Mouse (Mus musculus): Measurements from ENCODE around the gene Mfap5. TPM values are rescaled to one million over a fixed set of nuclear protein-coding genes. Genes with fewer than 3 reads are reported as not detected.
A peak's percentile ranks its signal among the peaks of the same experiment; 100 is the strongest.
"Not testable (repeated sequence)": the region's sequence is repeated elsewhere in the genome, so short reads cannot be mapped to it uniquely, and the experiment has no call there.

Mfap5 gene
- polyA plus RNA-seq, 1 experiment from 2014 or later: 276 TPM

DNA sequence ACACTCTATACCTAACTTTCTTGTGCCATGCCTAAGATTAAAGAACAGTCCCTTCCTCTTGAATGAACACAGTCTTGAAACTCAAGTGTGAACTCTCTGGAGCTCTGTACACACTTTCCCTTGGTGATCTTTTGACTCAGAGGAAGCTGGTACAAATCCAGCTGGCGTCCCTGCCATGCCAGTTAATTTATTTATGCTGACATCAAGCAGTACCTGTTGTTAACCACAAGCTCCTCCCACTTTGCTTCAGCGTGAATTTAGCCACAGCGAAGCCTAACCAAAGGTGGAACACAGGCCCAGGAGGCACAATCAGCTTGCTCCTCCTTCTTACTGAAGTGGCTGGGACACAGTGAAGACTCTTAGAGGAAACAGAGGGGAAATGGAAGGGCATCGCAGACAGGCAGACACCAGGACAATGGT lies 27.2 kb downstream of the Mfap5 start:
- H3K27ac ChIP-seq (replicated peaks): no peak overlapping the region
- H3K4me3 ChIP-seq (ENCODE audit: low read depth, low read length): no peak overlapping the region
- no peaks in the 10 kb centered on the region for H3K36me3 ChIP-seq (ENCODE audit: control insufficient read depth, insufficient read depth, low read length)
- no peak overlapping the region for H3K9ac ChIP-seq (ENCODE audit: low read length)
- no peaks in the 10 kb centered on the region for H3K4me1 ChIP-seq (replicated peaks; ENCODE audit: control insufficient read depth, insufficient read depth)
- H3K4me2 ChIP-seq (replicated peaks; ENCODE audit: low read depth): no peak overlapping the region; the same call in 1 of the 2 replicates
- no peaks in the 10 kb centered on the region for H3K27me3 ChIP-seq (ENCODE audit: control insufficient read depth, insufficient read depth, low read length)
- 12% methylated on average over 4 of the region's 4 CpGs for WGBS
- TF ChIP-seq CTCF (IDR thresholded peaks at IDR 0.05; ENCODE audit: low read depth) (no peak), EP300 (optimal IDR thresholded peaks at IDR 0.05) (no peak)
- DNase-seq (ENCODE audit: low spot score) (peak; percentile 19), ATAC-seq (ENCODE audit: low FRiP score, low TSS enrichment) (0 out of 2 replicates have a peak, but pooled peaks have one; percentile 29)
- H3K9me3 ChIP-seq (ENCODE audit: control insufficient read depth, low read length): no peaks in the 10 kb centered on the region

DNA sequence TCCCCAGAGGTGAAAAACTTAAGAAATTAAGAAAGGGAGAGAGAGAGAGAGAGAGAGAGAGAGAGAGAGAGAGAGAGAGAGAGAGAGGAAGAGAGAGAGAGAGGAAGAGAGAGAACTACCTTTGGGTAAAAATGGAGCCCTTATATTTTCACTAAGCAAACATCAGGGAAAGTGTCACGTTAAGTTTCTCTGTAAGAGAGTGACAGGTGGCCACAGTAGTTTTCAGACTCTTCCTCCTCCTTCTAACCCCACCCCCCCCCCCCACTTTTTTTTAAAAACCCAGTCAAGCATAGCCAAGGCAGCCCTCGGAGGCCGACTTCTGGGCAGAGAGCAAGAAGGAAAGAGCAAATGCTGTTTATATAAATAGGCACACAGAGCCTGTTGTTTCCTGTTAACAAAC lies 28.4 kb downstream of the Mfap5 start:
- no peaks in the 10 kb centered on the region for H3K4me1 ChIP-seq (replicated peaks; ENCODE audit: control insufficient read depth, insufficient read depth)
- no peak overlapping the region for H3K4me2 ChIP-seq (replicated peaks; ENCODE audit: low read depth)
- no peaks in the 10 kb centered on the region for H3K36me3 ChIP-seq (ENCODE audit: control insufficient read depth, insufficient read depth, low read length)
- TF ChIP-seq CTCF (IDR thresholded peaks at IDR 0.05; ENCODE audit: low read depth) (no peak), EP300 (optimal IDR thresholded peaks at IDR 0.05) (no peak)
- no peak overlapping the region for H3K9ac ChIP-seq (ENCODE audit: low read length)
- 42% methylated on average over 3 of the region's 3 CpGs for WGBS
- no peak for ATAC-seq (ENCODE audit: low FRiP score, low TSS enrichment)
- no peaks in the 10 kb centered on the region for H3K27me3 ChIP-seq (ENCODE audit: control insufficient read depth, insufficient read depth, low read length)
- no peak overlapping the region for H3K4me3 ChIP-seq (ENCODE audit: low read depth, low read length)
- H3K9me3 ChIP-seq (ENCODE audit: control insufficient read depth, low read length): no peaks in the 10 kb centered on the region
- DNase-seq (ENCODE audit: low spot score): no peak
- H3K27ac ChIP-seq (replicated peaks): no peak overlapping the region

DNA sequence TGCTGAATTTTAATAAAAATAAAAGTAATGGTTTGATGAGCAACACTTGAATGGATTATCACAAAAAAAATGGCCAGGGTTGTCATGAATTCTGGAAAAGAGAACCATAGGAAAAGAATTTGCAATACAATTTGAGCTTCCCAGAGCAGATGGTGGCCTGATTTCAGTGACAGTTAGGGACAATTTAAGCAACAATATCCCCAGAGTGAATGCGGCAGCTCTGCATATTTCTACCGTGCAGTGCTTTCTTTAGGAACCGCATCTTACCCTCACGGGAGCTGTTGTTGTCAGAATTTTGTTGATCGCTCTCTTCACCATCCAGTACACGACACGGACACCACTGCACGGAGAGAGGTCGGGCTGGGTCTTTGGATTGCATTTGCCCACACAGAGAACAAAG lies 33.9 kb downstream of the Mfap5 start:
- H3K4me2 ChIP-seq (replicated peaks; ENCODE audit: low read depth): no peak overlapping the region
- no peak for TF ChIP-seq CTCF (IDR thresholded peaks at IDR 0.05; ENCODE audit: low read depth)
- no peak for TF ChIP-seq EP300 (optimal IDR thresholded peaks at IDR 0.05)
- 79% methylated on average over 9 of the region's 9 CpGs for WGBS

DNA sequence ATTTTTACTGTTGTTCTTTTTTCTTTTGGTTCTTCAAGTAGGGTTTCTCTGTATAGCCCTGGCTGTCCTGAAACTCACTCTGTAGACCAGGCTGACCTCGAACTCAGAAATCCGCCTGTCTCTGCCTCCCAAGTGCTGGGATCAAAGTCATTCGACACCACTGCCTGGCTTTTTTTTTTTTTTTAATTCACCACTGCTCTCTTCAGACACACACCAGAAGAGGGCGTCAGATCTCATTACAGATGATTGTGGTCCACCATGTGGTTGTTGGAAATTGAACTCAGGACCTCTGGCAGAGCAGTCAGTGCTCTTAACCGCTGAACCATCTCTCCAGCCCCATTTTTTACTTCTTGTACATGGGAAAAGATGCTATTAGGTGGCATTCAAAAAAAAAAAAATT lies 36.8 kb downstream of the Mfap5 start:
- ATAC-seq (ENCODE audit: low FRiP score, low TSS enrichment); H3K9me3 ChIP-seq (ENCODE audit: control insufficient read depth, low read length); H3K27ac ChIP-seq (replicated peaks); H3K4me2 ChIP-seq (replicated peaks; ENCODE audit: low read depth); H3K27me3 ChIP-seq (ENCODE audit: control insufficient read depth, insufficient read depth, low read length); H3K9ac ChIP-seq (ENCODE audit: low read length); H3K36me3 ChIP-seq (ENCODE audit: control insufficient read depth, insufficient read depth, low read length); H3K4me3 ChIP-seq (ENCODE audit: low read depth, low read length); H3K4me1 ChIP-seq (replicated peaks; ENCODE audit: control insufficient read depth, insufficient read depth); DNase-seq (ENCODE audit: low spot score): not testable (repeated sequence)
- WGBS: 72% methylated on average over 5 of the region's 5 CpGs

More for the DNA sequence above, 33.9 kb downstream of the Mfap5 start:
- H3K27me3 ChIP-seq (ENCODE audit: control insufficient read depth, insufficient read depth, low read length): no peaks in the 10 kb centered on the region
- H3K4me3 ChIP-seq (ENCODE audit: low read depth, low read length): no peak overlapping the region
- H3K9me3 ChIP-seq (ENCODE audit: control insufficient read depth, low read length): no peaks in the 10 kb centered on the region
- no peak for ATAC-seq (ENCODE audit: low FRiP score, low TSS enrichment)
- H3K36me3 ChIP-seq (ENCODE audit: control insufficient read depth, insufficient read depth, low read length): no peaks in the 10 kb centered on the region
- no peak overlapping the region for H3K27ac ChIP-seq (replicated peaks)
- H3K9ac ChIP-seq (ENCODE audit: low read length): no peak overlapping the region
- DNase-seq (ENCODE audit: low spot score): no peak
- H3K4me1 ChIP-seq (replicated peaks; ENCODE audit: control insufficient read depth, insufficient read depth): no peaks in the 10 kb centered on the region

DNA sequence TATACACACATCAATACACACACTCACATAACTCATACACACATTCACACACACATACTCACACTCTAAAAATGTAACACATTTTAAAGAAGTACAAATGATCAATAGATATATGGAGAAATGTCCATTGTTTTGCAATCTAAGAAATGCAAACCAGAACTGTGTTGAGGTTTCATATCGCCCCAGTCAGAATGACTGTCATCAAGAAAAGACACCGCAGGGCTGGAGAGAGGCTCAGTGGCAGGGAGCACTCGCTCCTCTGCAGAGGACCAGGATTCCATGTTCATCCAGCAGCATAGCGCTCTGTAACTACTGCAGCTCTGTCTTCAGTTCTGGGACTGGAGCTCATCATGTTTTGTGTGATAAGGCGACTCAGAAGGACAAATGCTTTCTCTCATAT lies 37.9 kb downstream of the Mfap5 start:
- Histone ChIP-seq H3K4me1 (replicated peaks; ENCODE audit: control insufficient read depth, insufficient read depth) (no peaks in the 10 kb centered on the region), H3K36me3 (ENCODE audit: control insufficient read depth, insufficient read depth, low read length) (no peaks in the 10 kb centered on the region), H3K9ac (ENCODE audit: low read length) (no peak overlapping the region), H3K27me3 (ENCODE audit: control insufficient read depth, insufficient read depth, low read length) (no peaks in the 10 kb centered on the region), H3K4me3 (ENCODE audit: low read depth, low read length) (no peak overlapping the region), H3K9me3 (ENCODE audit: control insufficient read depth, low read length) (no peaks in the 10 kb centered on the region), H3K27ac (replicated peaks) (no peak overlapping the region), H3K4me2 (replicated peaks; ENCODE audit: low read depth) (no peak overlapping the region)
- TF ChIP-seq EP300 (optimal IDR thresholded peaks at IDR 0.05) (no peak), CTCF (IDR thresholded peaks at IDR 0.05; ENCODE audit: low read depth) (no peak)
- DNase-seq (ENCODE audit: low spot score): no peak
- WGBS: 78% methylated on average over 5 of the region's 5 CpGs
- ATAC-seq (ENCODE audit: low FRiP score, low TSS enrichment): no peak

DNA sequence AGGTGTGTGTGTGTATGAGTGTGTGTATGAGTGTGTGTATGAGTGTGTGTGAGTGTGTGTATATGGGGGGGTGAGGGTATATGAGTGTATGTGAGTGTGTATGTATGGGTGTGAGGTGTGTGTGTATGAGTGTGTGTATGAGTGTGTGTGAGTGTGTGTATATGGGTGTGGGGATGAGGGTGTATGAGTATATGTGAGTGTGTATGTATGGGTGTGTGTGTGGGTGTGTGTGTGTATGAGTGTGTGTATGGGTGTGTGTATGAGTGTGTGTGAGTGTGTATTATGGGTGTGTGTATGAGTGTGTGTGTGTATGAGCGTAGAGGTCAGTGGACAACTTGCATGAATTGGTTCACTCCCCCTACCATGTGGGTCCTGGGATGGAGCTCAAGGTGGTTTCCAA lies 39.0 kb downstream of the Mfap5 start:
- no peaks in the 10 kb centered on the region for H3K36me3 ChIP-seq (ENCODE audit: control insufficient read depth, insufficient read depth, low read length)
- H3K4me1 ChIP-seq (replicated peaks; ENCODE audit: control insufficient read depth, insufficient read depth): no peaks in the 10 kb centered on the region
- no peak for ATAC-seq (ENCODE audit: low FRiP score, low TSS enrichment)
- no peak overlapping the region for H3K4me2 ChIP-seq (replicated peaks; ENCODE audit: low read depth)
- 100% methylated on average over 1 of the region's 1 CpGs for WGBS
- H3K27me3 ChIP-seq (ENCODE audit: control insufficient read depth, insufficient read depth, low read length): no peaks in the 10 kb centered on the region
- no peak overlapping the region for H3K4me3 ChIP-seq (ENCODE audit: low read depth, low read length)
- no peak overlapping the region for H3K9ac ChIP-seq (ENCODE audit: low read length)
- TF ChIP-seq EP300 (optimal IDR thresholded peaks at IDR 0.05): no peak
- no peak for TF ChIP-seq CTCF (IDR thresholded peaks at IDR 0.05; ENCODE audit: low read depth)
- no peak overlapping the region for H3K27ac ChIP-seq (replicated peaks)
- no peaks in the 10 kb centered on the region for H3K9me3 ChIP-seq (ENCODE audit: control insufficient read depth, low read length)
- no peak for DNase-seq (ENCODE audit: low spot score)

Measured in stomach, postnatal 0 days (tissue).